Mouse (Mus musculus) inflammation-experienced regulatory T-cells (primary cell): ENCODE measurements around the gene Gm17555. TPM values are rescaled to one million over a fixed set of nuclear protein-coding genes. Genes with fewer than 3 reads are reported as not detected.

Experiments used
- polyA plus RNA-seq, 2 experiments: library from polyadenylated mRNA; unstranded; fragments of 100-300 nt; shearing (Covaris generic); gene quantifications; one replicate each; pipeline ENCODE4 v1.2.1; 2017

Gm17555 gene
- not detected for polyA plus RNA-seq

DNA sequence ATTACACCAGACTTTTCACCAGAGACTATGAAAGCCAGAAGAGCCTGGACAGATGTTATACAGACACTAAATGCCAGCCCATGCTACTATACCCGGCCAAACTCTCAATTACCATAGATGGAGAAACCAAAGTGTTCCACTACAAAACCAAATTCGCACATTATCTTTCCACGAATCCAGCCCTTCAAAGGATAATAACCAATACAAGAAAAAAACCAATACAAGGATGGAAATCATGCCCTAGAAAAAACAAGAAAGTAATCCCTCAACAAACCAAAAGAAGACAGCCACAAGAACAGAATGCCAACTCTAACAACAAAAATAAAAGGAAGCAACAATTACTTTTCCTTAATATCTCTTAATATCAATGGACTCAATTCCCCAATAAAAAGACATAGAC lies at the start of gene Gm17555:
Gm17555 (plus strand) TSS at position 301 of the 400 bp plus-strand sequence.

Other genes starting within 250 kb of the Gm17555 start
- gene Fgf7, start 180.4 kb upstream of the Gm17555 start, polyA plus RNA-seq, result under 1 TPM in 1 of 2 experiments, not detected in 1; 0.57 TPM
- gene Fam227b, start 63.1 kb upstream of the Gm17555 start, polyA plus RNA-seq, result not detected
- gene Dtwd1, start 63.0 kb upstream of the Gm17555 start, polyA plus RNA-seq, result 10 to 100 TPM; 11.8 to 14.6 TPM